Comparison of ENCODE assay signal across 8 mouse cellular contexts in the genomic region with DNA sequence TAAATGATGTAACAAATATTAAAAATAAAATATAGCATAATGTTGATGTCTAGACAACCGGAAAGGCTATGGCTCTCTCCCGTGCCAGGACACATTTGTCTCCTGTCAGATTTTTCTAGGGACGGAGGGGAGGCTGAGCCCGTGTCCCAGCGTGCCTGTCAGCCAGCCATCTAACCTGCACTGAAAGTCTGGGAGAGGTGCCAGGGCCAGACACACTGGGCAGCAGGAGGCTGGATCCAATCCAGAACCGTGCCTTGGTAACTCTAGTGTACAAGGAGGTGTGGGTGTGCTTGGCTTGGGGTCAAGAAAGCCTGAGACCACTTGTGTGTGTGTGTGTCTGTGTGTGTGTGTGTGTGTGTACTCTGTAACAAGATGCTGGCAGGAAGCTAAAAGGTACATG. TPM values are rescaled to one million over a fixed set of nuclear protein-coding genes. Genes with fewer than 3 reads are reported as not detected.
DNase-seq lines count a peak whose midpoint lies in the region; ATAC-seq lines count a peak whose summit lies in the region.

No protein-coding gene starts in this region.

- DNase-seq in heart, adult 18-20 months, result peak; percentile 78 to 80
- DNase-seq in heart, postnatal 25 days (ENCODE audit: low spot score), result no peak
- DNase-seq in adrenal gland, adult 18-20 months (ENCODE audit: low spot score in 2 of 2), result peak; percentile 52
- DNase-seq in fibroblast of lung, adult 2 months (ENCODE audit: low read depth), result peak; percentile 62
- DNase-seq in kidney, postnatal 36 days, result peak; percentile 92 to 94
- no peak for DNase-seq in T-cell, adult 2 months (ENCODE audit: low spot score)
- no peak for DNase-seq in layer of hippocampus, adult 11-12 months (ENCODE audit: low spot score)

- ATAC-seq in megakaryocyte progenitor cell, adult 5-6 weeks (replicated peaks; ENCODE audit: poor library complexity), result no peak

- intact Hi-C loops in heart, postnatal 25 days (cut with DNase I), result loop anchor here (5.0 kb wide), 1 partner anchor 40 kb away; the partner anchor contains the start of genes Bud23 and Dnajc30

RNA-seq across cellular contexts. Expression of gene Stx1a, which starts 1.5 kb away (rescaled TPM):
- total RNA-seq in heart, adult 18-20 months (2021), result 1 to 10 TPM; 1.0 to 1.5 TPM
- total RNA-seq in heart, postnatal 25 days (2021), result 1 to 10 TPM; 2.2 to 2.3 TPM
- 1 to 10 TPM; 6.0 to 7.2 TPM for total RNA-seq in adrenal gland, adult 18-20 months (2021)
- total RNA-seq in megakaryocyte progenitor cell, adult 5-6 weeks (2015), result 0.39 and 1.2 TPM in 2 replicates
- total RNA-seq in megakaryocyte progenitor cell, adult 5-6 weeks (2017), result 0.04 and 0.44 TPM in 2 replicates

RNA-seq across cellular contexts. Expression of gene Abhd11, which starts 12.9 kb away (rescaled TPM):
- total RNA-seq in heart, adult 18-20 months (2021), result 10 to 100 TPM; 67.1 to 69.4 TPM
- total RNA-seq in heart, postnatal 25 days (2021), result 10 to 100 TPM; 59.4 to 65.8 TPM
- 10 to 100 TPM; 52.3 to 59.7 TPM for total RNA-seq in adrenal gland, adult 18-20 months (2021)
- total RNA-seq in megakaryocyte progenitor cell, adult 5-6 weeks (2015), result 133 and 142 TPM in 2 replicates
- 59.3 and 65.3 TPM in 2 replicates for total RNA-seq in megakaryocyte progenitor cell, adult 5-6 weeks (2017)

RNA-seq across cellular contexts. Expression of gene Cldn3, which starts 35.8 kb away (rescaled TPM):
- 1 to 10 TPM in 1 of 2 experiments, under 1 TPM in 1; 0.20 to 1.8 TPM for total RNA-seq in heart, adult 18-20 months (2021)
- not detected for total RNA-seq in heart, postnatal 25 days (2021)
- total RNA-seq in adrenal gland, adult 18-20 months (2021), result under 1 TPM; 0.50 to 0.54 TPM
- total RNA-seq in megakaryocyte progenitor cell, adult 5-6 weeks (2015), result not detected in 2 replicates
- total RNA-seq in megakaryocyte progenitor cell, adult 5-6 weeks (2017), result not detected in 2 replicates

RNA-seq across cellular contexts. Expression of gene Dnajc30, which starts 42.2 kb away (rescaled TPM):
- 10 to 100 TPM; 38.4 to 44.3 TPM for total RNA-seq in heart, adult 18-20 months (2021)
- total RNA-seq in heart, postnatal 25 days (2021), result 10 to 100 TPM; 35.9 to 37.0 TPM
- 10 to 100 TPM; 25.8 to 30.3 TPM for total RNA-seq in adrenal gland, adult 18-20 months (2021)
- total RNA-seq in megakaryocyte progenitor cell, adult 5-6 weeks (2015), result 18.0 and 18.6 TPM in 2 replicates
- total RNA-seq in megakaryocyte progenitor cell, adult 5-6 weeks (2017), result 7.4 and 8.9 TPM in 2 replicates

RNA-seq across cellular contexts. Expression of gene Bud23, which starts 42.9 kb away (rescaled TPM):
- total RNA-seq in heart, adult 18-20 months (2021), result 10 to 100 TPM; 22.5 to 25.0 TPM
- 10 to 100 TPM; 22.3 to 22.7 TPM for total RNA-seq in heart, postnatal 25 days (2021)
- total RNA-seq in adrenal gland, adult 18-20 months (2021), result 10 to 100 TPM; 45.7 to 55.0 TPM
- 60.7 and 61.7 TPM in 2 replicates for total RNA-seq in megakaryocyte progenitor cell, adult 5-6 weeks (2015)
- total RNA-seq in megakaryocyte progenitor cell, adult 5-6 weeks (2017), result 55.7 and 78.6 TPM in 2 replicates

Comparison
In these comparisons a context has a peak if more than half of its experiments do, and no peak if none do; other contexts are left out.
1. DNase-seq: peak in heart, adult 18-20 months (2 of 2), adrenal gland, adult 18-20 months (2 of 2), fibroblast of lung, adult 2 months (single experiment) and kidney, postnatal 36 days (2 of 2); none in heart, postnatal 25 days (single experiment), T-cell, adult 2 months (single experiment) and layer of hippocampus, adult 11-12 months (single experiment).